Mouse (Mus musculus) liver, embryonic 14.5 days (tissue): ENCODE results near the gene Fam186a. TPM values are rescaled to one million over a fixed set of nuclear protein-coding genes. Genes with fewer than 3 reads are reported as not detected.
A peak's percentile ranks its signal among the peaks of the same experiment; 100 is the strongest.

Experiments
- ATAC-seq: fragments of 200-750 bp; cut with Nextera tagmentation; 2 replicates; pipeline ENCODE4 v1.8.0; 2017; ENCODE audit warnings: moderate number of reproducible peaks, mild to moderate bottlenecking, moderate library complexity; ENCODE audit not compliant: insufficient read depth
- DNase-seq, 3 experiments: peaks; one replicate each; pipeline ENCODE4 v3.0.0-alpha.2; 2012 to 2013; ENCODE audit warnings: low read depth in 3 of 3, low spot score in 3 of 3
- H3K27ac ChIP-seq: fragments of 300-500 bp; sonication (generic); 2 replicates; pipeline ENCODE4 v1.5.1; 2014; ENCODE audit warnings: moderate library complexity, mild to moderate bottlenecking, control low read depth, inconsistent platforms
- H3K27me3 ChIP-seq: fragments of 300-500 bp; sonication (generic); 2 replicates; pipeline ENCODE4 v1.6.1; 2014; ENCODE audit warnings: mild to moderate bottlenecking, low read length, moderate library complexity; ENCODE audit not compliant: control insufficient read depth, insufficient read depth
- H3K36me3 ChIP-seq: fragments of 300-500 bp; sonication (generic); replicated peaks from 2 replicates; pipeline ENCODE4 v1.6.1; 2014; ENCODE audit warnings: low read depth; ENCODE audit not compliant: control insufficient read depth, insufficient read depth
- H3K4me1 ChIP-seq, 2 experiments: fragments of 200-500 bp in 1 of 2; fragments of 300-500 bp in 1 of 2; sonication (generic) in 1 of 2; replicated peaks; 2 replicates each; pipeline ENCODE4 v1.6.1; 2012 to 2014; ENCODE audit warnings: antibody characterized with exemption in 1 of 2, inconsistent platforms in 1 of 2, low read length in 1 of 2; ENCODE audit not compliant: control insufficient read depth in 2 of 2, insufficient read depth in 2 of 2
- H3K4me2 ChIP-seq: fragments of 300-500 bp; sonication (generic); 2 replicates; pipeline ENCODE4 v1.6.1; 2014; ENCODE audit warnings: low read depth, mild to moderate bottlenecking, control low read depth, moderate library complexity
- H3K4me3 ChIP-seq, 2 experiments: fragments of 200-500 bp in 1 of 2; fragments of 300-500 bp in 1 of 2; sonication (generic) in 1 of 2; 2 replicates each; pipeline ENCODE4 v1.5.1; 2012 to 2014; ENCODE audit warnings: low read depth in 2 of 2, low read length in 2 of 2, mild to moderate bottlenecking in 2 of 2, control low read depth in 1 of 2, inconsistent platforms in 1 of 2, moderate library complexity in 1 of 2; ENCODE audit not compliant: insufficient read depth in 1 of 2
- H3K9ac ChIP-seq: fragments of 300-500 bp; sonication (generic); replicated peaks from 2 replicates; pipeline ENCODE4 v1.6.1; 2014; ENCODE audit warnings: mild to moderate bottlenecking, control low read depth, moderate library complexity
- H3K9me3 ChIP-seq: fragments of 300-500 bp; sonication (generic); 2 replicates; pipeline ENCODE4 v1.6.1; 2016; ENCODE audit warnings: low read length, mixed read lengths; ENCODE audit not compliant: control insufficient read depth
- CTCF ChIP-seq: IDR thresholded peaks from 2 replicates; pipeline ENCODE4 v1.5.1; 2016; ENCODE audit warnings: antibody characterized with exemption, low read depth, control low read depth
- EP300 ChIP-seq: IDR thresholded peaks from 2 replicates; pipeline ENCODE4 v1.6.1; 2016; ENCODE audit warnings: antibody characterized with exemption, low read depth
- WGBS: fragments of 180-500 bp; shearing (Covaris S2); extraction: QIAGEN DNeasy Blood & Tissue Kit; methylation state at CpG from one replicate; pipeline ENCODE4 v1.1.7; 2014; ENCODE audit not compliant: insufficient replicate concordance; 5-methylcytosine and 5-hydroxymethylcytosine counted together
- polyA plus RNA-seq, 2 experiments: library from polyadenylated mRNA; depleted of rRNA in 1 of 2; stranded (reverse) in 1 of 2; unstranded in 1 of 2; fragments of >200 nt; fragmentation: Nextera tagmentation in 1 of 2; extraction: Ambion mirVana in 1 of 2; gene quantifications; 2 replicates each; pipeline versions ENCODE4 v1.2.1 to v1.2.3; 2012 to 2014

Fam186a gene
- polyA plus RNA-seq, 2 experiments, result not detected

DNA sequence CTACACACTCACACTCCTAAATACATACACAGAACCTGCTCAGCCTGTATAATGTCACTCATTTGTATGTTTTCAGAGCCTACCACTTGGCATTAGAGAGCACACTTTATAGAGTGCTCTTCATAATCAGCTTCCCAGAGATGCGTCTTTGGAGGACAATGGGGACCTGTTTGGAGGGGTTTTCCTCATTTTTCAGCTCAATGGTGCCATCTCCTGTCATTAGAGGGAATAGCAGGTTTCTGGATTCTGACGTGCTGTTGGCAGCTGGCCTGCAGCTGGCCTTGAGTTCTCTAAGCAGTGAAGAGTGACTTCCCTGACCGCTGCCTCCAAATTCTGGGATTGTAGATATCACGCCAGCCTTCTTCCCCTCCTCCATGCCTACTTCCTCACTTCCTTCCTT, 62.5 kb downstream of the Fam186a start:
- Histone ChIP-seq H3K4me1 (0 out of 4 replicates have a peak, but pooled peaks cover 0 to 2% of the 10 kb centered on the region in 2 experiments), H3K27me3 (no peaks in the 10 kb centered on the region), H3K9ac (no peak overlapping the region), H3K9me3 (no peaks in the 10 kb centered on the region), H3K4me3 (no peak overlapping the region), H3K4me2 (no peak overlapping the region), H3K27ac (no peak overlapping the region), H3K36me3 (no peaks in the 10 kb centered on the region)
- 12% methylated on average over 4 of the region's 4 CpGs for WGBS
- ATAC-seq (no peak), DNase-seq (peak; percentile 34 to 44 (median 40))
- no peak for TF ChIP-seq EP300
- peak; percentile 68 for TF ChIP-seq CTCF

DNA sequence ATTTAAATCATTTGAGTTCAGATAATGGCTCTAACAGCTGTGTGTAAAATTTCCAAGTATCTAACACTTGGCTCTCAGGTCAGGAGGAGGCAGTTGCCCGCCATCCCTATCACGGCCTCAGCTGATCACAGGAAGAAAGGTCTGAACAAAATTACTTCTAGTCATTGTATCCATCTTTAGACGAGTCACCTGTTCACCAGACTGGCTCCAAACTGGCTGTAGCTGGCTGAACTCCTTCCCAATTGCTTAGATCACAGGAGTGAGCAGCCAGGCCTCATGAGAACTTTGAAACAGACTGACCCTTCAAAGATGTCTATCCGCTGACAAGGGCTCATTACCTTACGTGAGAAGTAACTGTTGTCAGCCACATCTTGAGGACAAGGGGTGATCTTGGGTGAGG, 63.6 kb downstream of the Fam186a start:
- no peaks in the 10 kb centered on the region for H3K9me3 ChIP-seq
- TF ChIP-seq CTCF, result no peak
- TF ChIP-seq EP300, result no peak
- 63% methylated on average over 5 of the region's 5 CpGs for WGBS
- H3K9ac ChIP-seq, result no peak overlapping the region
- no peak for DNase-seq
- H3K4me3 ChIP-seq, result no peak overlapping the region
- ATAC-seq, result no peak
- H3K4me1 ChIP-seq, result 0 out of 4 replicates have a peak, but pooled peaks cover 0 to 2% of the 10 kb centered on the region in 2 experiments
- H3K27me3 ChIP-seq, result no peaks in the 10 kb centered on the region
- no peaks in the 10 kb centered on the region for H3K36me3 ChIP-seq
- H3K4me2 ChIP-seq, result peak overlapping the region; percentile 22; the same call in 1 of the 2 replicates
- H3K27ac ChIP-seq, result no peak overlapping the region

DNA sequence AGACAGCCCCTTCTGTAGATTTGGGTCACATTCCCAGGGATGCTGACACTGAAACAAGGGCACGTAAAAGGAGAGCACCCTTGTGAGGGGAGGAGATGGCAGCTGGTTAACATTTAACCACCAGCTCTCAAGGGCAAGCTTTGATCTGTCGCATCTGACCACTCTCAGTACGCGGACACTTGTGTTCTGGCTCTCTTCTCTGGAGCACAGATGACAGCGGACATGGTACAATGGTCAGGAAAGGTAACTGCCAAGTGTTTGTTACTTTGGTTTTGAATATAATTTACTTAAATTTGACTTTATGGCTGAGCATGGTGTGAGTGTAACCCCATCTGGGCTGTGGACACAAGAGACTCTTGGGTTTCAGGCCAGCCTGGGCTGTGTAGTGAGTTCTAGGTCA, 64.1 kb downstream of the Fam186a start:
- H3K4me1 ChIP-seq, result 0 out of 4 replicates have a peak, but pooled peaks cover 0 to 2% of the 10 kb centered on the region in 2 experiments
- 74% methylated on average over 5 of the region's 5 CpGs for WGBS
- ATAC-seq, result no peak
- no peak overlapping the region for H3K4me3 ChIP-seq
- H3K27me3 ChIP-seq, result no peaks in the 10 kb centered on the region
- TF ChIP-seq CTCF (no peak), EP300 (no peak)
- peak in 1 of 3 experiments; percentile 18 for DNase-seq
- H3K36me3 ChIP-seq, result no peaks in the 10 kb centered on the region
- H3K4me2 ChIP-seq, result peak overlapping the region; percentile 22; the same call in 1 of the 2 replicates
- no peak overlapping the region for H3K27ac ChIP-seq
- H3K9me3 ChIP-seq, result no peaks in the 10 kb centered on the region
- H3K9ac ChIP-seq, result no peak overlapping the region

DNA sequence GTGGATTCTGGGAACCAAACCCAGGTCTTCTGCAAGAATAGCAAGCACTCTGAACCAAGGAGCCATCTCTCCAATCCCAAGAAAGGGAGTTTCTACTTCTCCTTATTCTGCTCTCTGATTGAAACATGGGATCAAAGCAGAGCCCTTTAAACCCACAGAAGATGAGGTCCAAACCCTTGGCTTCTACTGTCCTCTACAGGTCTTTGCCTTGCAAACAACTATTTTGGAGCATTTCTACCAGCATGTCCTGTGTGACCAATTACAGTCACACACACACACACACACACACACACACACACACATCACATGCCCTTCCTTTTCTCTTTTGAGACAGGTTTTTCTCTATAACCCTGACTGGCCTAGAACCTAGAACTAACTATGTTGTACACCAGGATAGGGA, 70.2 kb downstream of the Fam186a start:
- TF ChIP-seq CTCF, result no peak
- no peak for TF ChIP-seq EP300

DNA sequence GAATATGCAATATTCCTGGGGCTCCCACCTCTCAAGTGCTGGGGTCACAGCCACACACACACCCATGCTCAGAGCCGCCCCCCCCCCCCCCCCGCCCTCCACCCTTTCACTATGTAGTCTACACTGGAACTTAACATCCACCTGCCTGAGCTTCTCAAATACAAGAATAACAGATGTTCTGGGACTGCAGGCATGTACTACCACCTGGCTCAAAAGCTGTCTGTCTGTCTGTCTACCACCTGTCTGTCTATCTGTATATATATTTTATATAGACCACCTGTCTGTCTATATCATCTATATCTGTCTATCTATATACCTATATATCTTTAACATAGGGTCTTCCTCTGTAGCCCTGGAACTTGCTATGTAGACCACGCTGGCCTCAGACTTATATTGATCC, 75.5 kb downstream of the Fam186a start:
- no peak for ATAC-seq
- DNase-seq, result no peak
- 58% methylated on average over 3 of the region's 3 CpGs for WGBS
- Histone ChIP-seq H3K36me3 (no peaks in the 10 kb centered on the region), H3K4me2 (peak overlapping the region; percentile 6; the same call in 1 of the 2 replicates), H3K4me1 (no peaks in the 10 kb centered on the region), H3K27ac (no peak overlapping the region), H3K9me3 (no peaks in the 10 kb centered on the region), H3K4me3 (no peak overlapping the region), H3K27me3 (no peaks in the 10 kb centered on the region), H3K9ac (no peak overlapping the region)
- TF ChIP-seq CTCF (no peak), EP300 (no peak)

More for the DNA sequence above, 70.2 kb downstream of the Fam186a start:
- Histone ChIP-seq H3K9me3 (no peaks in the 10 kb centered on the region), H3K9ac (no peak overlapping the region), H3K36me3 (no peaks in the 10 kb centered on the region), H3K4me2 (no peak overlapping the region), H3K4me3 (no peak overlapping the region), H3K4me1 (no peaks in the 10 kb centered on the region), H3K27ac (no peak overlapping the region), H3K27me3 (no peaks in the 10 kb centered on the region)
- ATAC-seq (no peak), DNase-seq (no peak)
